Mouse (Mus musculus) yolk sac, embryonic 10.5 days (tissue): ENCODE data around the gene Prex1.

ENCODE experiments used
- DNase-seq: peaks from one replicate; pipeline ENCODE4 v3.0.0-alpha.2; 2017; ENCODE audit warnings: low spot score

Gene Prex1

GRCm38 (mm10) chr2:166726891-166727290 is 13.3 kb upstream of the Prex1 start:
- no peak for DNase-seq

DNA sequence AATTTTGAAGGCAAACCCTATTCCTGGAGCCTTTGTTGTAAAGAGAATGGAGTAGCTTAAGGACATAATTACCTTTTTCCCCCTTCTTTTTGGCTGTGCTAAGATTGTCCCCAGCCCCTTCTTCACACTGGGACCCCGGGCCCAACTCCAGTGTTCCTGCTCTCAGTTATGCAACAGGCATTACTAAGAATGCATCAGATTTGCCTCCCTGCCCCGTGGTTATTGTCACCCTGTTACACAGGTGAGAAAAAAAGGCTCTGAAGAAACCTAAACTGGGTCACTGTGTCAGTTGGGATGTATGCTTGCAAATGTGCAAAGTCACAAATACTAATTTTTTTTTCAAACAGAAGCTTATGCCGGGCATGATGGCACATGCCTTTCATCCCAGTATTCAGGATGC is 6.8 kb upstream of the Prex1 start:
- no peak for DNase-seq

GRCm38 (mm10) chr2:166719930-166720305 is 6.3 kb upstream of the Prex1 start:
- no peak for DNase-seq

- DNase-seq, result no peak
Observed at GRCm38 (mm10) chr2:166719301-166719929, 5.8 kb upstream of the Prex1 start.

DNA sequence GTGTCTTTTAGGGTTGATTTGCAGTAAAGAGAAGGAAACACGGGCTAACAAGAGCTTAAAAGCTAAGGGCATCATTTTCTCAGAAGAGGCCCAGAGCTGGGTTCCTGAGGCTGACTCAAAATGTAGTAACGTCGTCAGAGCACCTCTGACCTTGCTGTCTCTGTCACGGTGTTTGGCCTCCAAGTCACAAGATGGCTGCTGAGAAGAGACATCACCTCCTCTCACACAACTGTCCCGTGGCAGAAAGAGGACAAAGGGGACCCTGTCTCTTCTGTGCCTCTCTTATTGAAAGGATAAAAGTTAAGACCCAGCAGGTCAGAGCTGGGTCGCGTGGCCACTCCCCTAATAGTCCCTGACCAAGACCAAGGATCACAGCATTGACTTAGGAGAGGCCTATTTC is 2.4 kb upstream of the Prex1 start:
- DNase-seq, result no peak

DNA sequence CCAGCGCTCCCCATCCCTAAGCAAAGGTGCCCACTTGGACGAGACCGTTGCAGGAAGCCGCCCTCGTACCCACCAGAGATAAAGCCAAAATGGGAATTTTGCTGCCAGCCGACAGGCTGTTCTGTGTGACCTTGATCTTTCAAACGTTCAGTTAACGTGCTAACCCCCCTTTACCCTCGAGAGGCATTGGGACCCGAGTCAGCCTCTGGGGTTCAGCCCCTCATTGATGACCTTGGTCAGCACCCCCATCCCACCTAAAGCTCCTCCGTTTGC is 731 bp upstream of the Prex1 start:
- DNase-seq, result no peak

DNA sequence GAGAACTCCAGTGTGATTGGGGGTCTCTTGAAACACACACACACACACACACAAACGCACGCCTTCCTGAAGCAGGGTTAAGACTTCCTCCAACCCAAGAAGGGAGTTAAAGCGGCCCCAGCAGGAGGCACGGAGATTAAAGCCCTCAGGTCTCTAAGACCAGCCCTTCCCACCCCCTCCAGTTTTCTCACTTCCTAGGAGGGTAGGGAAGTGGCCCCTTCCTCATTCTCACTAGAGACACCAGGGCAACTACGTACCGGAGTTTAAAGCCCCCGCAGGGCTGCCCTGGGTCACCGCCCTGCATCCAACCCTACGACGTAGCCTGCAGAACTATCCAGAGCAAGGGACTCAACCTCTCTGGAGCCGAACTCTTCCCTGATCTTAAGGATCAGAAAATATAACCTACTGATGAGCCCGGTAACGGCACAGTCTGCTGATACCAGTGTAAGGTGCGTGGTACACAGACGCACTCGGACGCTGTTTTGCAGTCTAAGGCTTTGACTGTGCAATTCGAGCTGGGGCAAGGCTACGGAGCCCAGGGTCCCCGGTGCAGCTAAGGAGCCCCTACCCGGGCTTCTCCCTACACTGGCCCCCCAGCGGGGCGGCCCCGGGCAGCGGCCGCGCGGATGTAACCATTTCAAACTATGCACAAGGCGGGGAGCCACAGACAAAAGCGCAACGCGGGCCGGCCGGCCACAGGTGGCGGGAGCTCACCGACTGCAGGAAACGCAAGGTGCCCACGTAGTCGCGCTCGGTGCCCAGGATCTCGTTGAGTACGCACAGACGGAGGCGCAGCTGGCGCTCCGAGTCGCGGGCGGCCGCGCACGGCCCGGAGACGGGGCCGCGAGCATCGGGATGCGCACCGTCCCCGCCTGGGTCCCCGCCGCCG is 587 bp downstream of the Prex1 start:
- no peak for DNase-seq

- DNase-seq, result no peak
Observed at GRCm38 (mm10) chr2:166712310-166712709, 1.3 kb downstream of the Prex1 start.

DNA sequence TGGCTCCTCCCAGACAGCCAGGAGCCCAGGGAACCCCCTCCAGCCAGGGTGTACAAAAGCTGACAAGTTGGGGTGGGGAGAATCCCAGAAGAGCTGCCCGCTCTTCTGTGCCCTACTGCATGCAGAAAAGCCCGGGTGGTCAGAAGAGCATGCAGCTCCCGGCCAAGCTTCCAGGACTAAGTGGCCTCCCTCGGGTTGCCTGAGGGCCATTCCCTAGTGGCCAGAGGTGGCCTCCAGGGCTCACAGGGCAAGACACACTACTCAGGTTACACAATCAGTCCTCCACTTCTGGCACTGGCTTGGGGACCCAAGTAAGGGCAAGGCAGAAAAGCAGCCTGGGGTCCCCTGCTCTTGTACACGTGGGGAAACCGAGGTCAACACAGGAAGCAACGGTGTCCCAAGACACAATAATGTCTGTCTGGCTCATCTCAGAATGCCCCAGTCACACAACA is 1.9 kb downstream of the Prex1 start:
- DNase-seq, result no peak

- DNase-seq, result no peak
Observed at GRCm38 (mm10) chr2:166709883-166710282, 3.7 kb downstream of the Prex1 start.

DNA sequence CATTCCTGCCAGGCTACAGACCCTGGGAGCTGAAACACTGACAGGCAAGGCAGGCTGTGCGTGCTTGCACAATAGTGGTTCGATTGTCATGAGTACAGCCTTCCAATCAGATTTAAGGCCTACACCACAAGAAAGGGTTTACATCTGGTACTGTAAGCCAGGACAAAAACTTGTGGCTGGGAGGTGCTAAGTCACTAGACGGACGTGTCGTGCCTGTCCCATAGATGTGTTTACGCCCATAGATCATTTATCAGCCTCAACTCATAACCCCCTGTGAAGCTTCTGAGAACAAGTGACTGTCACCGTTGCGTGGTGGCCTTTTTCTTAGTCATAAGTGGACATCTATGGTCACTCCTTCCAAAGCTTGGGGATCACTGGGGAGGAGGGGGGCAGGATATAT is 5.3 kb downstream of the Prex1 start:
- DNase-seq, result no peak

GRCm38 (mm10) chr2:166706526-166706925 is 7.1 kb downstream of the Prex1 start:
- no peak for DNase-seq

DNA sequence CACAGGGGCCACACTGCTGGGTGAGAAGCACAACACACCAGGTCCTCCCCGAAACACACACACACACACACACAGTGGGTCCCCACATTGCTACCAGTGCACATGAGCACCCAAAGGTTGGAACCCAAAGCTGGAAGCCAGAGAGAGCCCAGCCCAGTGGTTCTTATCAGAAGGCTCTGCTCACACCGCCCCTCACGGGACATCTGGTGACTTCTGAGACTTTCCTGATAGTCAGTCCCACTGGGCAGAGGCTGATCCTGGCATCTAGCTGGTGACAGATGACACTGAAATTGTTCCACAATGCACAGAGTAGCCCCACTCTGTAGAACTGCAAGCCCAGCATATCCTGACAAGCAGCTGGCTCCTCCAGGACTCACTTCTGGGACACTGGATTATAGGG is 10.1 kb downstream of the Prex1 start:
- no peak for DNase-seq

GRCm38 (mm10) chr2:166702113-166702445 is 11.6 kb downstream of the Prex1 start:
- no peak for DNase-seq

DNA sequence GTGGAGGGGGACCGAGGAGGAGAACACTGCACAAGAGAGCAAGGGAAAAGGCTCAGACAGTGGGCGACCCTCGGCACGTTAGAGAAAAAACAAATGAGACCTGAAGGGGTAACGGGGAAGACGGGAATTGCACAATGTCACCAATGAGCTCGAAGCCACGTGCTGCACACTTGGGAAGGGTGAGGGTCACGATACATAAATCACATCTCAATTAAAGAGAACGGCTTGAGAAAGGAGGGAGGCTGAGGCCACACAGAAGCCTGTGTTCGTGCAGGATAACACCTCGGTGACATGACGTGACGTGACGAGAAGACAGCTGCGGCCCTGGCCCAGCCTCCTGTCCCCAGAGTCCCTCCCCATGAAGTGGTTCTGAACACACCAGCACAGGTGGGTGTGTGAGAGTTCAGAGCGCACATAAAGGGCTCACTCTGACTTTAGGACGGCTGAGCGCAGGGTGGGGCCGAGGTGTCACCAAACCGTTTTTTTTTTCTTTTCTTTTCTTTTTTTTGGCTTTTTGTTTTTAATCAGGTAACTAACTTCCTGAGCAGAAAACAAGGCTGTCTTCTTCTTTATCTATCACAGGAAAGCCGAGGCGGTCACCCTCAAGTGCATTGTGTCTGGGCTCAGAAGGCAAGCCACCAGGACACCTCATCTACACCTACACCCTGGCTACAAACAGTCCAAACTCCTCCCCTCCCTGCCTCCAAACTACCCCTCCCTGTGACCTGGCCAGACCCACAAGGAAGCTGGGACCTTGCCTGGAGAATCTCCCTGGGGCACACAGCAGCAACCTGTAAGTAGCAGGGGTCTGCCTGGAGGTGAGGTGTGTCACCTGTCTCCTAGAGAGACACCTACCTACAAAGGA is 12.2 kb downstream of the Prex1 start:
- DNase-seq, result no peak

DNA sequence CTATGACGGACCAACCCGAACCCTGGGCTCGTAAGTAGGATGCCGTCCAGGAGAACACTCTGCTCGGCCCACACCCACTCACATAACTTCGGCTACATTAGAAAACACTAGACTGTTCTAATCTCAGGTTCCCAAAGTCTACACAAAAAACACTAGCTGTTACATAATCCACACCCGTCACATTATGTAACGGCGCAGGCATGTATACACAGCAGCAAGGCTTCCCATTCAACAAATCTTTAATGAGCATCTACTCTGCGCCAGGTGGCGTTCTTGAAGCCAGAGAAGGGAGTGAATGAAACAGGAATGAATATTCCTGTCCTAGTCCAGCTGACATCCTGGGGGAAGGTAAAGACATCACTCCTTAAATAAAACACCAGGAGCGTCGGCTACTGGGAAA is 12.9 kb downstream of the Prex1 start:
- DNase-seq, result no peak

- DNase-seq, result no peak
Observed at GRCm38 (mm10) chr2:166700116-166700515, 13.5 kb downstream of the Prex1 start.

DNA sequence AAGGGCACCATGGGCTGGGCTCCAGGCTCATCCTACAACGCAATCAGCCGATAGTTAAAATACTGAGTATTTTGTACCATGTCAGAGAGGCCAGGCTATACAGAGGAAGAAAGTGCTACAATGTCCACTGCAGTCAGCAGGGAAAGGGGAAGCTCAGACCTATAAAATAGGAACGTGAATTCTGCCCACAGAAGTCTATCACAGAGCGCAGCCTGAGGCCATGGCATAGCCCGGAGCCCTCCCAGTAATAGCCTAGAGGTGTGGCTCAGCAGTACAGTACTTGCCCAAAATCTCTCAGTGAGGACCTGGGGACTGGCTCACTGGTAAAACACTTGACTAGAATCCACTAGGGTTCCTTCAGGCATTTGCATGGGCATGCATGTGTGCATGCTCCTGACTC is 14.1 kb downstream of the Prex1 start:
- DNase-seq, result no peak

DNA sequence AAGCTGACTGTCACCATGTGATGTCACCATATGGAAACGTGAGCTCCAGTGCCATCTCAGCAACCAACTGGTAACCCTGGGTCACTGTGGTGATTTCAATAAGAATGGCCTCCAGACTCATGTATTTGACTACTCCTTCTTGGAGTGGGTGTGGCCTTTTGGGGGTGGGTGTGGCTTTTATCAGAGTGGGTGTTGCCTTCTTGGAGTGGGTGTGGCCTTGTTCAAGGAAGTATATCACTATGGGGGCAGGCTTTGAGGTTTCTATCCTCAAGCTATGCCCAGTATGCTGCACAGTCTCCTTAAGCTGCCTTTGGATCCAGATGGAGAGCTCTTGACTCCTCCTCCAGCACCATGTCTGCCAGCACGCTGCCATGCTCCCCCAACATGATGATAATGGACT is 19.0 kb downstream of the Prex1 start:
- no peak for DNase-seq

DNA sequence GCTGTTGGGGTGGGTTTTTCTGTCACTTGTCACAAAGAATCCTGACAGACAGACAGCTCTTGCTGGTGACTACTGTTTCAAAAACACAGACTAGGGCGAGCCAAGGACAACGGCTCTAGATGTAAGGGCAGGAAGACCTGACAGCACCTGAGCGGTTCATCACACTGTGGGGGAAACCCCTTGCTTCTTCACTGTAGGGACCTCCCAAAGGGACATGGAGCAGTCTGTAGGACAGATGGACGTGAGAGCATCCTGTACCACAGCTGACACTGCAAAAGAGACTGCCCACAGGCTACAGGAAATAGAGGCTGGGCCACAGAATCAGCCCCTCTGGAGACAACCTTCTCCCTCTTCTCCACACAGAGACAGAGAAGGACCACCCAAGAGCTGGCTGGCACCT is 20.2 kb downstream of the Prex1 start:
- DNase-seq, result no peak

- DNase-seq, result no peak
Observed at GRCm38 (mm10) chr2:166691602-166692509, 21.8 kb downstream of the Prex1 start.

DNA sequence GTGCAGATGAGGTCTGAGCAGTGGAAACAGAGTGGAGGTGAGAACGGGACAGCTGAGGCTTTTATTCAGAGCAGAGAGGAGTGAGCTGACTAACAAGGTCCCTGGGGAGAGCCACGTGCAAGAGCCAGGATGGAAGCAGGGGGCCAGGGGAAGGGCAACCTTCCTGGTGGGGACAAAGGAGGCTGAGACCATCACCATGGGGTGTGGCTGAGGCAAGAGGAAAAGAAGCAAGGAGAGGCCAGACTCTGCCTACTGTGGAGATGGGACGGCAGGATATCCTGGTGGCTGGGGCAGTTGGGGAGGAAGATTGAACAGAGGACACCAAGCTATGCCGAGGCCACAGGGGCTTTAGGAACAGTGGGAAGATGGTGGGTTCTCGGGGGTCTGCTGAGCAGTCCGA is 26.7 kb downstream of the Prex1 start:
- DNase-seq, result no peak
